Mouse (Mus musculus) G1E (cell line): ENCODE data around the gene Papss1. TPM values are rescaled to one million over a fixed set of nuclear protein-coding genes. Genes with fewer than 3 reads are reported as not detected.

Source experiments
- ATAC-seq: 2 replicates; pipeline ENCODE4 v1.8.0; 2016; ENCODE audit warnings: mild to moderate bottlenecking; ENCODE audit not compliant: insufficient number of reproducible peaks, poor library complexity, low FRiP score, severe bottlenecking; ENCODE audit errors: extremely low read depth
- DNase-seq: peaks from one replicate; pipeline ENCODE4 v3.0.0; 2012; ENCODE audit warnings: low spot score
- H3K27me3 ChIP-seq: 2 replicates; pipeline ENCODE4 v1.6.1; 2012; ENCODE audit warnings: mild to moderate bottlenecking, low read length, inconsistent platforms; ENCODE audit not compliant: insufficient read depth
- H3K36me3 ChIP-seq: replicated peaks from 2 replicates; pipeline ENCODE3; 2012; ENCODE audit warnings: mild to moderate bottlenecking, inconsistent platforms
- H3K4me1 ChIP-seq: 2 replicates; pipeline ENCODE4 v1.6.1; 2012; ENCODE audit warnings: low read depth, low read length, inconsistent platforms, mixed read lengths; ENCODE audit not compliant: insufficient read depth
- H3K4me3 ChIP-seq: 2 replicates; pipeline ENCODE4 v1.5.1; 2012; ENCODE audit warnings: low read depth, mild to moderate bottlenecking, inconsistent platforms, low read length, moderate library complexity, mixed read lengths
- H3K9me3 ChIP-seq: replicated peaks from 2 replicates; pipeline ENCODE4 v1.6.1; 2012; ENCODE audit warnings: inconsistent platforms
- CTCF ChIP-seq: IDR thresholded peaks from 2 replicates; pipeline ENCODE4 v1.5.1; 2012; ENCODE audit warnings: low read depth, low read length, inconsistent platforms, mixed read lengths
- GATA1 ChIP-seq: IDR thresholded peaks from 2 replicates; pipeline ENCODE4 v1.6.1; 2012; ENCODE audit warnings: borderline replicate concordance, low read length, inconsistent platforms, mixed read lengths
- GATA2 ChIP-seq: IDR thresholded peaks from 2 replicates; pipeline ENCODE4 v1.6.1; 2012; ENCODE audit warnings: low read depth, low read length, inconsistent platforms, borderline replicate concordance
- POLR2AphosphoS5 ChIP-seq: IDR thresholded peaks from 2 replicates; pipeline ENCODE4 v1.6.1; 2012; ENCODE audit warnings: low read depth, low read length, inconsistent platforms; ENCODE audit not compliant: insufficient replicate concordance
- TAL1 ChIP-seq: conservative IDR thresholded peaks from 2 replicates; pipeline ENCODE4 v1.6.1; 2012; ENCODE audit warnings: low read depth, low read length, inconsistent platforms, mixed read lengths
- polyA plus RNA-seq: library from polyadenylated mRNA; stranded (reverse); fragments of >175 nt; gene quantifications from 2 replicates; pipeline ENCODE4 v1.2.3, GENCODE M21; 2012
- total RNA-seq, 2 experiments: library from RNA; stranded (forward) in 1 of 2; stranded (reverse) in 1 of 2; fragments of 200-1000 nt in 1 of 2; fragments of >200 nt in 1 of 2; fragmentation: Nextera tagmentation in 1 of 2; gene quantifications; 2 replicates each; pipeline ENCODE4 v1.2.3; 2014 to 2017

Papss1 gene
- total and polyA plus RNA-seq, 3 experiments: 28.2 to 47.7 (median 33.4) TPM

DNA sequence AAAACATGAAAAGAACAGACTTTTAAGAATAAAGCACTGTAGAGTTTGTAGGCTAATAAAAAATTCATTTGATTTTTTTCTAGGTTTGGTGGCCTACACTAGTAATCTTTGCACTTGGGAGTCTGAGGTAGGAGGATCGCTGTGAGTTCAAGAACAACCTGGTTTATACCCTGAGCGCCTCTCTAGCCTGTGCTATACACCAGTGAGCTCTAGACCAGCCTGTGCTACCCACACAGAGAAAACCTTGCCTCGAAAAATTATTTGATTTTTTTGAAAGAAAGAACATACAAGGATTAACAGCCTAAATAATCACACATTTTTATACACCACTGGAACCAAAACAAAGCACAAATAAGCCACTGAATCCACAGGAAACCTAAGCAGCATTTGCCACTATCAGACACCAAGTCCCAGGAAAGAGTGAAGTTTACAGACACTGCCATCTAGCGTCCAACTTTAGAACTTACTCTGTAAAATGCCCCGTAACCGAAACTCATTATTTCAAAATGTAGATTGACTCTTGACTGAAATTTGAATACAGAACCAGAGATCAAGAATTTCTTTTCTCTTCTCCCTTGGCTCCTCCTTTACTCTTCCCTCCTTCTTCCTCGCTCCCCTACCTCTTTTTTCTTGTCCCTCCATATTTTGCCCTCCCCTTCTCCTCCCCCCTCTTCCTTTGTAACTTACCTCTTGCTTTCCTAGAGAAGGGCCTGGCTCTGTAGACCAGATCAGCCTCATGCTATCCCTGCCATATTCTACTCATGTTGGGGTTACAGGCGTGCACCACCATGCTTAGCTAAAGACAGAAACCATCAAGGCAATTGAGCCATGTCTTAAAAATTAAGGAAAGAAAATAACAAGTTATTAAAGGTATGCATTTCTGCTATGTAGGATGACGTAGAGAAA, 12.0 kb upstream of the Papss1 start:
- DNase-seq (peak; percentile 25), ATAC-seq (peak; percentile 73)
- no peaks in the 10 kb centered on the region for H3K36me3 ChIP-seq
- peaks cover 6% of the 10 kb centered on the region for H3K4me1 ChIP-seq
- no peaks in the 10 kb centered on the region for H3K9me3 ChIP-seq
- no peak overlapping the region; the same call in 1 of the 2 replicates for H3K4me3 ChIP-seq
- TF ChIP-seq CTCF (peak; percentile 52; the same call in 1 of the 2 replicates), TAL1 (no peak)
- H3K27me3 ChIP-seq: no peaks in the 10 kb centered on the region

DNA sequence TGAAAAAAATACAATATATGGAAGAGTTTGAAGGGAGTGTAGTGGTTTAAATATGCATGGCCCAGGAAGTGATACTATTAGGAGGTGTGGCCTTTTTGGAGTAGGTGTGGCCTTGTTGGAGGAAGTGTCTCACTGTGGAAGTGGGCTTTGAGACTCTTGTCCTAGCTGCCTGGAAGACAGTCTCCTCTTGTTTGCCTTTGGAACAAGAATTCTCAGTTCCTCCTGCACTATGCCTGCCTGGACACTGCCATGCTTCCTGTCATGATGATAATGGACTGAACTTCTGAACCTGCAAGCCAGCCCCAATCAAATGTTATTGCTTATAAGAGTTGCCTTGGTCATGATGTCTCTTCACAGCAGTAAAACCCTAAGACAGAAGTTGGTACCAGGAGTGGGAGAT, 8.8 kb upstream of the Papss1 start:
- ATAC-seq: no peak
- Histone ChIP-seq H3K27me3 (no peaks in the 10 kb centered on the region), H3K36me3 (no peaks in the 10 kb centered on the region), H3K9me3 (no peaks in the 10 kb centered on the region), H3K4me1 (peaks cover 8% of the 10 kb centered on the region), H3K4me3 (no peak overlapping the region)
- no peak for DNase-seq
- TF ChIP-seq POLR2AphosphoS5 (no peak), GATA1 (no peak), CTCF (no peak), GATA2 (no peak), TAL1 (no peak)

DNA sequence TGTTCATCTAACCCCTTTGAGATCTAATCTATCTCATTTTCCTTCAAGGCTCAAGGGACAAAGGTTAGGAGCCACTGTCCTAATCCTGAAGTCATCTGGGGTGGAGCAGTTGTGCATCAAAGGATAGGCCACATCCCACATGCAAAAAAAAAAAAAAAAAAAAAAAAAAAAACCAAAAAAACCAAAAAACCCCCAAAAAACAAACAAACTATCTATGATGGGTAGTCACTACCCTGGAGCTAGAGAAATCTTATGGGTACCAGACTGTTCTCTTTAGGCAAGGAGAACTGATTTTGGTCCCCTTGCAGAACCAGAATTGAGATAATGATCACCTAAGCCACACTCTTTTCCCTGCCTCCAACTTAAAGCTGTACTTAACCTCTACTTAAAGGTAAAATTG, 3.0 kb upstream of the Papss1 start:
- peaks cover 26% of the 10 kb centered on the region for H3K4me1 ChIP-seq
- DNase-seq: no peak
- no peaks in the 10 kb centered on the region for H3K27me3 ChIP-seq
- ATAC-seq: no peak
- TF ChIP-seq GATA2 (no peak), POLR2AphosphoS5 (no peak), TAL1 (no peak)
- H3K9me3 ChIP-seq: no peaks in the 10 kb centered on the region
- H3K4me3 ChIP-seq: no peak overlapping the region
- no peaks in the 10 kb centered on the region for H3K36me3 ChIP-seq

DNA sequence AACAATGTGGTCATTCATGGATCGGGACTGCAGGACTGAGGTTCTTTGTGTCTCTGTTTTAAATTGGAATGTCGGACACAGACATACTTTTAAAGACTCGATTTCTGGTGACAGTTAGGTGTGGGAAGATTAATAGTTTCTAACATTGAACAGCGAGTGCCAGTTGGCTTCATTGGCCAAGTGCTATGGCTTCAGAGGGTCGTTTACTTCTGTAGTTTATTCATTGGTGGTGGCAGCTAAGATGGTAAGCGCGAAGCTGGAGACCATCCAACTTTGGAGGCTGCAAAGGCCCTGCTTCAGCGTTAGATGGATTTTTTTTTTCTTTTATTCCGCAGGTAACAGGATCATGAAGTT, 666 bp downstream of the Papss1 start:
- TF ChIP-seq GATA2: no peak
- no peak for TF ChIP-seq TAL1
- no peak for TF ChIP-seq CTCF
- no peak for TF ChIP-seq POLR2AphosphoS5
- no peak for TF ChIP-seq GATA1
- Histone ChIP-seq H3K9me3 (no peaks in the 10 kb centered on the region), H3K4me3 (peak overlapping the region; percentile 85), H3K4me1 (peaks cover 38% of the 10 kb centered on the region), H3K36me3 (peaks cover 10% of the 10 kb centered on the region), H3K27me3 (no peaks in the 10 kb centered on the region)
- ATAC-seq (no peak), DNase-seq (no peak)

DNA sequence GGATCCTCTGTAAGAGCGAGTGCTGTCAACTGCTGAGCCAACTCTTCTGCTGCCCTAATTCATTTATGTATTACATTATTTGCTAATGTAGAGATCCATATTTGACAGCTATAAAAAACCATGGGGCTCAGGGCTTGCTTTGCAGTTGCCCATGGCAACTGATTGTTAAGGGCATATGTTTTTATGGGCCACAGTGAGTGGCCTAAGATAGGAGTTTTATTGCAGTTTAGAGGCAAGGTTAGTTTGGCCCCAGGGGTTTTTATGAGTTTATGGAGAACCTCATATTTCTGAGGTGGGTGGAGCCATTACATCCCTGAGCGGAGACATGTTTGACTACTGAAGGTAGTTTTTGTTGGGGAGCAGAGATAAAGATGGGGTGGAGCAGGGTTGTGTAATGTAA, 1.7 kb downstream of the Papss1 start:
- H3K27me3 ChIP-seq: no peaks in the 10 kb centered on the region
- ATAC-seq (peak; percentile 6; the same call in 1 of the 2 replicates), DNase-seq (peak; percentile 37)
- peaks cover 36% of the 10 kb centered on the region for H3K4me1 ChIP-seq
- TF ChIP-seq CTCF: no peak
- TF ChIP-seq TAL1: no peak; the same call in 1 of the 2 replicates
- TF ChIP-seq GATA2: no peak
- TF ChIP-seq POLR2AphosphoS5: no peak
- no peaks in the 10 kb centered on the region for H3K9me3 ChIP-seq
- H3K36me3 ChIP-seq: peaks cover 14% of the 10 kb centered on the region
- H3K4me3 ChIP-seq: no peak overlapping the region; the same call in 1 of the 2 replicates

DNA sequence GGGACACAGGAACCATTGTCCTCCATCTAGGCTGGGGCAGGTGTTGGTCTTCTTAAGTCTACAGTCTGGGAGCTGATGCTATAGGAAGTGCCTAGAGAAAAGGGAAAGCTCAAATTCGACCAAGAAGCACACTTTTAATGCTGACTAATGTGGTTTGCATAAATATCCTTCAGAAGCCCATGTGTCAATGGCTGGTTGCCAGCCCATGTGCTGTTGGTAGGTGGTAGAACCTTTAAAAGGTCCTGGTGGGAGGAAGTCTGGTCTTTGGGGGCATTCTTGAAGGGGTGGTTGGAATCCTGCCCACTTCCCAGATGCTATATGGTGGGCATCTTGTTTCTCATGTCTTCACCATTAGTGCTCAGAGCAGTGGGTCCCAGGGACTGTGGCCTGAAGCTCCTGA, 5.9 kb downstream of the Papss1 start:
- no peak overlapping the region for H3K4me3 ChIP-seq
- H3K27me3 ChIP-seq: no peaks in the 10 kb centered on the region
- peaks cover 37% of the 10 kb centered on the region for H3K36me3 ChIP-seq
- no peak for TF ChIP-seq GATA1
- no peak for TF ChIP-seq GATA2
- TF ChIP-seq POLR2AphosphoS5: no peak
- no peak for TF ChIP-seq CTCF
- TF ChIP-seq TAL1: no peak
- peaks cover 25% of the 10 kb centered on the region for H3K4me1 ChIP-seq
- H3K9me3 ChIP-seq: no peaks in the 10 kb centered on the region
- DNase-seq (no peak), ATAC-seq (no peak)
